Mouse (Mus musculus): ENCODE measurements at regions not wholly inside any gene's neighbourhood (a gene's known extent, or its start where the extent isn't known, plus 50 kb on each side); places are given as distances from the start of the nearest gene placed in this dataset.

DNA sequence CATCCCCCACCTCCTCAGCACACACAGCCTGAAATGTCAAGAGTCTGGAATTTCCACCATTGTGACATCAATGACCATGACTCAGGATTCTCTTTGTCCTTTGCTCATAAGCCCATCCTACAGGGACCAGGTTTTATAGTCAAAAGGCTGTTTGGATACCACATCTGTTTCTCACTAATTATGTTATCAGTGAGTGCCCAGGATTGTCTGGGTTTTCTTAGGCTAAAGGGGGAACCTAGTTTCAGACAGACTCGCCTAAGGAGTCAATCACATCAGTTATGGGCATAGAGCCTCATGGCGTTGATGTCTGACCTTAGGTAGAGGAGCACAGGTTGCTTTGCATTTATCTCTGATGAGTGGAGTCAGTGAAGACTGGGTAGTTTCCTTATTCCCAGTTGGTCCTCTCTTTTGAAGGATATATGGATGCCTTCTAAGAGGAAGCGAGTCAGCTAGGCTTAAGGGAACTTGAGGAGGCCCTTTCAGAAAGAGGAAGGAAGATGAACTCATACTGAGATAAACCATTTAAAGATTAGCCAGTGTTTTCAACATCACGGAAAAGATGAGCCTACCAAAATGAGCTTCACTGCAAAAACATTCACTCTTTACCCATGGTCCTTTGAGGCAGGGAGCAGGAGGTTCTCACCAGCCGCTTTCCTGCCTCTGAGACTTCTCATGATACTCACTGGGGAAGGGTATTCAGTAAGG lies 143.8 kb upstream of the Tmem164 start:
- no peak overlapping the region for H3K4me2 ChIP-seq
- 82% methylated on average over 5 of the region's 5 CpGs for WGBS
- no peaks in the 10 kb centered on the region for H3K9me3 ChIP-seq (ENCODE audit: low read depth, low read length)
- no peak overlapping the region for H3K9ac ChIP-seq
- no peak for TF ChIP-seq CTCF (IDR thresholded peaks at IDR 0.05; ENCODE audit: low read depth)
- H3K4me3 ChIP-seq (ENCODE audit: low read depth, low read length) = no peak overlapping the region
- no peak for DNase-seq
- H3K36me3 ChIP-seq (ENCODE audit: insufficient read depth) = no peaks in the 10 kb centered on the region
- H3K27me3 ChIP-seq (ENCODE audit: insufficient read depth, low read length) = no peaks in the 10 kb centered on the region
- H3K27ac ChIP-seq (ENCODE audit: low read depth) = no peak overlapping the region
- no peak for ATAC-seq (ENCODE audit: insufficient read depth)
- H3K4me1 ChIP-seq (ENCODE audit: insufficient read depth) = no peaks in the 10 kb centered on the region

DNA sequence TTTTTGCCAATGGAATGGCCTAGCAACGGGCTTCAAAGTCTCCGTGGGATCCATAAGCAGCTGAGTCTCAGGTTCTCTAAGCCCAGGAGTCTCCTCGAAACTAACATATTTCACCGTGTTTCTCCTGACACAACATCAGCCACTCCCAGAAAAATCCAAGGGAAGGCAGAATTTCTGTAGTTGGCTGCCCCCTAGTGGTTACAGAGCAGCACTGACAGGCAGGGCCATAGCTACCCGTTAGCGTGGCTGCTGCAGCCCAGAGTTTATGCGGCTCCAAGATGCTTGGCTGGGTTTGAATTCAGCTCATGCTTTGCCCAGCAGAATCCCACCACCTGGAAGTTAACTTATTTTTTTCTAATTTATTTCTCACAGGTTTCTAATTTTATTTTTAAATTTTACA lies 140.9 kb upstream of the Tmem164 start:
- Histone ChIP-seq H3K36me3 (ENCODE audit: insufficient read depth) (no peaks in the 10 kb centered on the region), H3K9ac (no peak overlapping the region), H3K27me3 (ENCODE audit: insufficient read depth, low read length) (no peaks in the 10 kb centered on the region), H3K4me2 (peak overlapping the region; percentile 40; the same call in 1 of the 2 replicates), H3K9me3 (ENCODE audit: low read depth, low read length) (no peaks in the 10 kb centered on the region), H3K27ac (ENCODE audit: low read depth) (no peak overlapping the region), H3K4me3 (ENCODE audit: low read depth, low read length) (no peak overlapping the region), H3K4me1 (ENCODE audit: insufficient read depth) (no peaks in the 10 kb centered on the region)
- DNase-seq (peak; percentile 89), ATAC-seq (ENCODE audit: insufficient read depth) (peak; percentile 80)
- WGBS = 5% methylated on average over 7 of the region's 7 CpGs
- peak; percentile 85 for TF ChIP-seq CTCF (IDR thresholded peaks at IDR 0.05; ENCODE audit: low read depth)

DNA sequence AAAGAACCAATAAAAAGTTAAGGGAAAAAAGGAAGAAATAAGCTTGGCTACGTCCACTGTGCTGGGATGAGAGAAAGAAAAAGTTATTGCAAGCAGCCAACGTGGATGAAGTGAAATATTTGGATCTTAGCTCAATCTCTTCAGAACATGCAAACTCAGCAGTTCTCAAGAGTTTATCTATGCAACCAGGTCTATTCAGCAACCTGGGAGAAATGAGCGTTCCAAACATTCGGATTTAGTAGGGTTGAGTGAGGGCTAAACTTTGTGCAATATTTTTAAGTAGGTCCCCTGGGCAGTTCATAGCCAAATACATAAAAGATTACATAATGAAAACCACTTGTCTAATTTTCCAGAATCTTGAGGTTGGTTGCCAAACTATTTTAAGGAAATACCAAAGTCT lies 129.0 kb upstream of the Tmem164 start:
- no peak for TF ChIP-seq CTCF (IDR thresholded peaks at IDR 0.05; ENCODE audit: low read depth)
- no peak overlapping the region for H3K9ac ChIP-seq
- no peak overlapping the region for H3K4me3 ChIP-seq (ENCODE audit: low read depth, low read length)
- H3K9me3 ChIP-seq (ENCODE audit: low read depth, low read length) = no peaks in the 10 kb centered on the region
- no peak overlapping the region for H3K27ac ChIP-seq (ENCODE audit: low read depth)
- no peaks in the 10 kb centered on the region for H3K36me3 ChIP-seq (ENCODE audit: insufficient read depth)
- no peaks in the 10 kb centered on the region for H3K4me1 ChIP-seq (ENCODE audit: insufficient read depth)
- WGBS = 68% methylated on average over 4 of the region's 4 CpGs
- DNase-seq (no peak), ATAC-seq (ENCODE audit: insufficient read depth) (no peak)
- H3K27me3 ChIP-seq (ENCODE audit: insufficient read depth, low read length) = no peaks in the 10 kb centered on the region
- no peak overlapping the region for H3K4me2 ChIP-seq

DNA sequence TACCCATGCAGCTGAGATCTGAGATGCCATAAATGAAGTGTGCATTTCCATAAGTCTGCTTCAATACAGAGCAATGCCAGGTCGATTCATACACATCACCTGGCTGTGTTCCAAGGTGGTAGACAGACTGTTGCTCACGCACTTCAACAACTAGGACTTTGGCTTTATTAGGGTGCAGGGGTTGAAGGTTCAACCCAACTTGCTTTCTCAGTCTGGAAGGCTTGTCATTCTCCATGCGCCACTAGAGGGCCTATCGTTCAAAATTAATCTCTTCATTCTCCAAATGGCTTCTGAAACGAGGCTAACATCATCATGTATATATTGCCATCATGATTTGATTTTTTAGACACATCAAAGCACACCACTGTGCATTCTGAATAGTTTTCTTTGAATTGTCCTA lies 127.0 kb upstream of the Tmem164 start:
- peak; percentile 61 for TF ChIP-seq CTCF (IDR thresholded peaks at IDR 0.05; ENCODE audit: low read depth)

DNA sequence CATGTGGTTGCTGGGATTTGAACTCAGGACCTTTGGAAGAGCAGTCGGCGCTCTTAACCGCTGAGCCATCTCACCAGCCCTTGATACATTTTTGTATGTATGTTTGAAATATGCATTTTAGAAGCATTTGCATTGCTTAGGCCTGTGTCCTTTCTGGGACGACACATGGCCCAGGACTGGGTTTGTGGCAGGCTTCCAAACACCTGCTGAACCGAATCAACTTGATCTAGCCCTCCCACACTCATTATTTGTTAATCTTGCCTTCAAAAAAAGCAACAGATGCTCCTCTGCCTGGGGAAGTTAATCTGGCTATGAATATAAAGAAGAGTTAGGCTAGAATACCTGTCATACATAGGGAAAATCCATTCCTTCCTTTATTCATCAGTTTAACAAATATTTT lies 123.7 kb upstream of the Tmem164 start:
- Histone ChIP-seq H3K9ac (no peak overlapping the region), H3K27ac (ENCODE audit: low read depth) (no peak overlapping the region), H3K4me3 (ENCODE audit: low read depth, low read length) (no peak overlapping the region), H3K4me2 (no peak overlapping the region), H3K4me1 (ENCODE audit: insufficient read depth) (no peaks in the 10 kb centered on the region), H3K36me3 (ENCODE audit: insufficient read depth) (no peaks in the 10 kb centered on the region), H3K9me3 (ENCODE audit: low read depth, low read length) (no peaks in the 10 kb centered on the region), H3K27me3 (ENCODE audit: insufficient read depth, low read length) (no peaks in the 10 kb centered on the region)
- DNase-seq (no peak), ATAC-seq (ENCODE audit: insufficient read depth) (no peak)
- 70% methylated on average over 5 of the region's 5 CpGs for WGBS
- no peak for TF ChIP-seq CTCF (IDR thresholded peaks at IDR 0.05; ENCODE audit: low read depth)

More for the DNA sequence above, 127.0 kb upstream of the Tmem164 start:
- Histone ChIP-seq H3K9ac (no peak overlapping the region), H3K36me3 (ENCODE audit: insufficient read depth) (no peaks in the 10 kb centered on the region), H3K27ac (ENCODE audit: low read depth) (no peak overlapping the region), H3K4me3 (ENCODE audit: low read depth, low read length) (no peak overlapping the region), H3K4me2 (no peak overlapping the region), H3K4me1 (ENCODE audit: insufficient read depth) (no peaks in the 10 kb centered on the region), H3K9me3 (ENCODE audit: low read depth, low read length) (no peaks in the 10 kb centered on the region), H3K27me3 (ENCODE audit: insufficient read depth, low read length) (no peaks in the 10 kb centered on the region)
- DNase-seq (peak; percentile 70), ATAC-seq (ENCODE audit: insufficient read depth) (no peak)
- WGBS = 12% methylated on average over 5 of the region's 5 CpGs

DNA sequence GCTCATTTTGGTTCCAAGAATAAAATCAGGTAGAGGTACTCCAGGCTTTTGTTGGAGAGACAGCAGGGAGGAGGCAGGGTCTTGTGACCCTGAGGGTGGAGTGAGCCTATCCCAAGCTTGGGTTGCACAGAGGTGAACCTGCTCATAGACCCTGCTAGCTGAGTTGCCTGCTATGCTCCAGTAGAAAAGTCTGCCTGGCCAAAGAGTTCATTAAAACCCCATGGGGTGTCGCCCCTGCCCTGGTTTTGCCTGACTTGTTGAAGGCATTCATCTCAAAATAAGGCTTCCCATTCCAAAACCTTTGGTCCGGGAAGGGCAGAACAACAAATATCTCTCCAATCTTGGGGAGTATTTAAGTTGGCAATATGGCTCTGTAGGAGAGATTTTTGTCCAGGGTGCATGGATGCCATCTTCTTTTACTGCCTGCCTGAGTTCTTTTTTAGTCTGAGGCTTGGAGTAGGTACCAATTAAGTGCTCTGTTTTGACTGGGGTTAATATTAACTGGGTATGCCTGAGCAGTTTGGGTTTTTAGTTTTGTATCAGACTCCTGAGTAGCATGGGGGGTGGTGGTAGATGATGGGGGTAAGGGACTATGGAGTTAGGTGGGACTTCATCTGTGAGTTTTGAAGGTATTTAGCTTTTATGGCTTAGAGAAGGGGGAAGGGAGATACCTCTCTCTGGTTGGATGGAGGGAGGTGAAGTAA lies 120.8 kb upstream of the Tmem164 start:
- no peaks in the 10 kb centered on the region for H3K4me1 ChIP-seq (ENCODE audit: insufficient read depth)
- WGBS = 49% methylated on average over 2 of the region's 2 CpGs
- H3K9ac ChIP-seq = no peak overlapping the region
- H3K36me3 ChIP-seq (ENCODE audit: insufficient read depth) = no peaks in the 10 kb centered on the region
- H3K4me3 ChIP-seq (ENCODE audit: low read depth, low read length) = no peak overlapping the region
- H3K27ac ChIP-seq (ENCODE audit: low read depth) = no peak overlapping the region
- no peak for ATAC-seq (ENCODE audit: insufficient read depth)
- peak; percentile 17 for DNase-seq
- peak; percentile 11; the same call in 1 of the 2 replicates for TF ChIP-seq CTCF (IDR thresholded peaks at IDR 0.05; ENCODE audit: low read depth)
- H3K27me3 ChIP-seq (ENCODE audit: insufficient read depth, low read length) = no peaks in the 10 kb centered on the region
- H3K9me3 ChIP-seq (ENCODE audit: low read depth, low read length) = no peaks in the 10 kb centered on the region
- no peak overlapping the region for H3K4me2 ChIP-seq

DNA sequence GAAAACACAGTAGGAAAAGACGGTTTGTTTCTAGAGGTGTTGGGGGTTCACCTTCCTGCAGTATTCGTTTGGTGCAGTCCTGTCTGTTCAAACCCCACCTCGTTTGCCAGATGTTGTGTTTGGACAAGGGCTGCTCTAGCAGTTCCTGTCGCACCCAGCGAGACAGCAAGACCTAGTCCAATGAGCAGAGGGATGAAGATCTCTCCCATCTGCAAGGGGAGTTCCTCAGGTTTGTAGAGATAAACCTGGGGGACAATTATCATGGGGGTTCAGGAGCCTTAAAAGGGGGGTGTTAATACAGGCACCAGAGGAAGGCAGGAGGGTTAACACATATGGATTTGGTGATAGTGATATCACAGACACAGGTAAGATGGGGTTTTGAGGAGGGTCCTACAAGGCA lies 119.4 kb upstream of the Tmem164 start:
- ATAC-seq (ENCODE audit: insufficient read depth) = no peak

More for the DNA sequence above, 119.4 kb upstream of the Tmem164 start:
- no peak for TF ChIP-seq CTCF (IDR thresholded peaks at IDR 0.05; ENCODE audit: low read depth)
- Histone ChIP-seq H3K9ac (no peak overlapping the region), H3K4me3 (ENCODE audit: low read depth, low read length) (no peak overlapping the region), H3K9me3 (ENCODE audit: low read depth, low read length) (no peaks in the 10 kb centered on the region), H3K27me3 (ENCODE audit: insufficient read depth, low read length) (no peaks in the 10 kb centered on the region), H3K4me1 (ENCODE audit: insufficient read depth) (no peaks in the 10 kb centered on the region), H3K36me3 (ENCODE audit: insufficient read depth) (no peaks in the 10 kb centered on the region), H3K4me2 (no peak overlapping the region), H3K27ac (ENCODE audit: low read depth) (no peak overlapping the region)
- 47% methylated on average over 5 of the region's 5 CpGs for WGBS
- DNase-seq = no peak

Measured in lung, embryonic 14.5 days (tissue).